Mouse (Mus musculus) kidney, adult 2 months (tissue): ENCODE data around the gene Bloc1s3.

Experiments used
- CTCF ChIP-seq: fragments of 200-500 bp; conservative IDR thresholded peaks from 2 replicates; pipeline ENCODE4 v1.5.1; 2011; ENCODE audit warnings: low read depth, mild to moderate bottlenecking, control low read depth, low read length, moderate library complexity, mixed read lengths; ENCODE audit not compliant: insufficient read depth, insufficient read length
- POLR2A ChIP-seq: fragments of 200-500 bp; IDR thresholded peaks from one replicate; pipeline ENCODE4 v1.6.1; 2011; ENCODE audit warnings: low read depth, low read length, control low read depth

DNA sequence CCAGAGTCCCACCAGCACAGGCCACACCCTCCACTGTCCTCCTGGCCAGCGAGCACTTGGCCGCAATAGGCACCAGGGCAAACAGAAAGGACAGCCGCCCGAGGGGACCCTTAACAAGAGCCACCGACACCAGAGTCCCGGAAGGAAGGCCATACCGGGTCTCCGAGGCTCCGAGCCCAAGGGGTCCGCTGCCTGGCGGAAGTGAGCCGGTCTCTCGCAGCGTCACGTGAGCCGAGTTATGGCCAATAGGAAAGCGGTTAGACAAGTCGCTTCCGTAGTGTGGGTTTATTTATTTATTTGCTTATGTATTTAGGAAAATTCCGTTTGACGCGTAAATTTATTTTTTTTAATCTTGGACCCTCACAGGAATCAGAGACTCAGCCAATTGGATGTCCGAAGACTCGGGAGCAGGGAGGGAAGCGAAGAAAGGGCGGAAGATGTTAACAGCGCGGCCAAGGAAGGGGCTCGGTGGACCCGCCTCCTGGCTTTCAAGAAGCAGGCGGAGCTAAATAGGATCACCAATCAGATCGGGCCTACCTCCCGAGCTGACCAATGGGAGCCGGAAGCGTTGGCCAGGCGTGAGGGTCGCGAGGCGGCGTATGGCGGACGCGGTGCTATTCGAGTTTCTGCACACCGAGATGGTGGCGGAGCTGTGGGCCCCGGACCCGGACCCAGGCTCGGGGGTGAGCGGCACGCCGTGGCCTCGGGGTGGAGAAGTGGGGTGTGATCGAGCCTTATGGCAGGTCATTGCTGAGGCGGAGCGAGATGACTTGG is at the start of gene Bloc1s3, which contains the start of gene Trappc6a:
- no peak for TF ChIP-seq CTCF
- no peak for TF ChIP-seq POLR2A
